Mouse (Mus musculus): ENCODE results near the gene Sorl1. TPM values are rescaled to one million over a fixed set of nuclear protein-coding genes. Genes with fewer than 3 reads are reported as not detected.

Sorl1 gene
- polyA plus RNA-seq, 2 experiments, result 7.9 to 8.2 TPM

DNA sequence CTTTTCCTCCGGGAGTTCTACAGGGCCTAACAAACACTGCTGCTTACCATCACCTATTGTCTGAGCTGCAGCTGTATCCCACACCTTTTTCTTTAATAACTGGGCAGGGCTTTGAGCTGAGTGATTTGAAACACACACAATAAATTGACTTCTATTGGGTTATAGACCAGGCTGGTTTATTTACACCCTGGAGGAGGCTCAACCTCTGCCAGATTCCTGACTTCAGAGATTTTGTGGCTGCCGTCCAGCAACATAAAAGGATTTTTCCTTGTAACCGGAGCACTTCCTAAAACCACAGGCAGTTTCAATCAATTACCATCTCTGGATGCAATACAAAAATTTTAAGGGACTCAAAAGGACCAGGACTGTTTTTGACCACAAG is 186.1 kb downstream of the Sorl1 start:
- no peaks in the 10 kb centered on the region for H3K9me3 ChIP-seq (ENCODE audit: control insufficient read depth, low read length)
- no peaks in the 10 kb centered on the region for H3K36me3 ChIP-seq (ENCODE audit: control insufficient read depth, insufficient read depth, low read length)
- peaks cover 68% of the 10 kb centered on the region for H3K4me1 ChIP-seq (ENCODE audit: control insufficient read depth, insufficient read depth, low read length)
- no peak overlapping the region for H3K4me3 ChIP-seq (replicated peaks; ENCODE audit: low read length)
- H3K4me2 ChIP-seq (replicated peaks; ENCODE audit: low read depth, low read length, severe bottlenecking), result peak overlapping the region; percentile 22
- 2% methylated on average over 3 of the region's 3 CpGs for WGBS
- no peak overlapping the region for H3K9ac ChIP-seq (ENCODE audit: low read depth, low read length, severe bottlenecking)
- no peaks in the 10 kb centered on the region for H3K27me3 ChIP-seq (ENCODE audit: control insufficient read depth, insufficient read depth, low read length)
- peak; percentile 95 for DNase-seq (ENCODE audit: low spot score)
- no peak for TF ChIP-seq POLR2A (IDR thresholded peaks at IDR 0.05; ENCODE audit: borderline replicate concordance, extremely low read depth, insufficient read depth, insufficient read length)
- H3K27ac ChIP-seq (replicated peaks; ENCODE audit: low read depth, low read length), result peak overlapping the region; percentile 92
- ATAC-seq (ENCODE audit: low FRiP score, low read depth), result peak; percentile 75

DNA sequence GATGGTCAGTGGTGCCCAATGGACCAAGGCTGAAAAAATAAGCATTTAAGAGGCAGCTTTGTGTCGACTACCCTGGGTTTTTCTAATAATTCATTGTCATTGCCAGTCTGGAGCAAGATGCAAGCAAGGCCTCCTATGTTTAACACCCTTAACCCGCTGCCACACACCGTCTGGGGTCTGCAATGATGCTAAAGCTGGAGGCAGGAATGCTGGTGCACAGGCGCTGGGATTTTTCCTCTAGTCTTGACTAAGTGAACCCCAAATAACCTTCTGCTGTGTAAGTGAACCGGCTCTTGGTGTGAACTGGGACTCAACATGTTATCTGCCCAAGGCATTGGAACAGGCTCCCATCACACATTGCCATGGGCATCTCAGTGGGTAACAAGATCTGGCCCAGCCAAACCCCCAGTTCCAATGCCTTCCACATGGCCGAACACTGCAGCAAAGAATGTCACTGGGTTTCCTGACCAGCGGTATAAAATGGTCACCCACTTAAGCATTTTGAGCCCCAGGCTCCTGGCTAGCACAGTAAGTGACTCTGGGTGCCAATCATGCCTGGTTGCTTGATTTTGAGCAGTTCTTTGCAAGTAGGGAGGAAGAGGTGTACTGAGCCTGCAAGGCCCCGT is 186.6 kb downstream of the Sorl1 start:
- peak overlapping the region; percentile 22 for H3K4me2 ChIP-seq (replicated peaks; ENCODE audit: low read depth, low read length, severe bottlenecking)
- TF ChIP-seq POLR2A (IDR thresholded peaks at IDR 0.05; ENCODE audit: borderline replicate concordance, extremely low read depth, insufficient read depth, insufficient read length), result no peak
- no peak; the same call in 1 of the 2 replicates for ATAC-seq (ENCODE audit: low FRiP score, low read depth)

DNA sequence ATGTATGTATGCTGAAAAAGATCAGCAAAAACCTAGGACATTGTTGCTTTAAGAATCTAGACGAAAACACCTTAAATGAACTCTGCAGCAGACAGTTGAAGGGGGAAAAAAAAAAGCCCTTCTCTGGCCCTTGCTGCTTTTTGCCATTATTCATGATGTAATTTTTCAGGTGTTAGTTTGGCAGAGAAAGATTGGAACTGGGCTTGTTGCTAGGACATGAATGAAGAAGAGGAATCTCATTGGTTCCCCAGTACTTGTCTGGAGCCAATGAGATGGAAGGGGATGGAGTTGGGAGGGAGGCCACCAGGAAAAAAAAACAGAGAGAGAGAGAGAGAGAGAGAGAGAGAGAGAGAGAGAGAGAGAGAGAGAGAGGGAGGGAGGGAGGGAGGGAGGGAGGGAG is 187.5 kb downstream of the Sorl1 start:
- no peak overlapping the region for H3K4me3 ChIP-seq (replicated peaks; ENCODE audit: low read length)
- TF ChIP-seq POLR2A (IDR thresholded peaks at IDR 0.05; ENCODE audit: borderline replicate concordance, extremely low read depth, insufficient read depth, insufficient read length), result no peak
- H3K9ac ChIP-seq (ENCODE audit: low read depth, low read length, severe bottlenecking), result no peak overlapping the region
- DNase-seq (ENCODE audit: low spot score) (peak; percentile 83), ATAC-seq (ENCODE audit: low FRiP score, low read depth) (peak; percentile 45; the same call in 1 of the 2 replicates)
- H3K9me3 ChIP-seq (ENCODE audit: control insufficient read depth, low read length), result no peaks in the 10 kb centered on the region
- H3K4me1 ChIP-seq (ENCODE audit: control insufficient read depth, insufficient read depth, low read length), result peaks cover 71% of the 10 kb centered on the region
- no peaks in the 10 kb centered on the region for H3K27me3 ChIP-seq (ENCODE audit: control insufficient read depth, insufficient read depth, low read length)
- H3K27ac ChIP-seq (replicated peaks; ENCODE audit: low read depth, low read length), result no peak overlapping the region
- no peaks in the 10 kb centered on the region for H3K36me3 ChIP-seq (ENCODE audit: control insufficient read depth, insufficient read depth, low read length)
- H3K4me2 ChIP-seq (replicated peaks; ENCODE audit: low read depth, low read length, severe bottlenecking), result no peak overlapping the region
- 11% methylated on average over 1 of the region's 1 CpGs for WGBS

More for the DNA sequence above, 186.6 kb downstream of the Sorl1 start:
- WGBS, result 14% methylated on average over 8 of the region's 8 CpGs
- Histone ChIP-seq H3K27me3 (ENCODE audit: control insufficient read depth, insufficient read depth, low read length) (no peaks in the 10 kb centered on the region), H3K9ac (ENCODE audit: low read depth, low read length, severe bottlenecking) (no peak overlapping the region), H3K4me1 (ENCODE audit: control insufficient read depth, insufficient read depth, low read length) (peaks cover 68% of the 10 kb centered on the region), H3K9me3 (ENCODE audit: control insufficient read depth, low read length) (no peaks in the 10 kb centered on the region), H3K36me3 (ENCODE audit: control insufficient read depth, insufficient read depth, low read length) (no peaks in the 10 kb centered on the region), H3K27ac (replicated peaks; ENCODE audit: low read depth, low read length) (peak overlapping the region; percentile 92), H3K4me3 (replicated peaks; ENCODE audit: low read length) (no peak overlapping the region)
- no peak for DNase-seq (ENCODE audit: low spot score)

DNA sequence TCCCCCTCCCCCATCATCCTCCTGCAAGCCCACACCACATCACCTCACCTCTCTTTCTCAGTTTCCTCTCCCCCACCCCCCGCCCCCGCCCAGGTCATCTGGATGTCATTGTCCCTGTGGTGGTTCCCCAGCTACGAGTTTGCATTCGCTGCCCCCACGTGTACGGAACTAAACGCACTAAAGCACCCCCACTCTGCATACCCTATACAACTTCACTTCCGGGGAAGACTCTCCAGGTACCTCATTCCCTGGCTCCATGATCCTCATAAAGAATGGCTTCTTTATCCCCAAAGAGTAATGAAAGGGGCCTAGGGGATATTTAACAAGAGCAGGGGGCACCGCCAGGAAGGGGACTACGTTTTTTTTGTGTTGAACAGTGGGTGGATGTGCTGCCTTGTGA is 188.1 kb downstream of the Sorl1 start:
- Histone ChIP-seq H3K36me3 (ENCODE audit: control insufficient read depth, insufficient read depth, low read length) (no peaks in the 10 kb centered on the region), H3K4me2 (replicated peaks; ENCODE audit: low read depth, low read length, severe bottlenecking) (peak overlapping the region; percentile 52), H3K4me3 (replicated peaks; ENCODE audit: low read length) (peak overlapping the region; percentile 24), H3K27me3 (ENCODE audit: control insufficient read depth, insufficient read depth, low read length) (no peaks in the 10 kb centered on the region), H3K9me3 (ENCODE audit: control insufficient read depth, low read length) (no peaks in the 10 kb centered on the region), H3K4me1 (ENCODE audit: control insufficient read depth, insufficient read depth, low read length) (peaks cover 74% of the 10 kb centered on the region), H3K9ac (ENCODE audit: low read depth, low read length, severe bottlenecking) (peak overlapping the region; percentile 47), H3K27ac (replicated peaks; ENCODE audit: low read depth, low read length) (peak overlapping the region; percentile 91)
- DNase-seq (ENCODE audit: low spot score) (no peak), ATAC-seq (ENCODE audit: low FRiP score, low read depth) (no peak; the same call in 1 of the 2 replicates)
- TF ChIP-seq POLR2A (IDR thresholded peaks at IDR 0.05; ENCODE audit: borderline replicate concordance, extremely low read depth, insufficient read depth, insufficient read length), result no peak
- under 1% methylated on average over 10 of the region's 10 CpGs for WGBS

DNA sequence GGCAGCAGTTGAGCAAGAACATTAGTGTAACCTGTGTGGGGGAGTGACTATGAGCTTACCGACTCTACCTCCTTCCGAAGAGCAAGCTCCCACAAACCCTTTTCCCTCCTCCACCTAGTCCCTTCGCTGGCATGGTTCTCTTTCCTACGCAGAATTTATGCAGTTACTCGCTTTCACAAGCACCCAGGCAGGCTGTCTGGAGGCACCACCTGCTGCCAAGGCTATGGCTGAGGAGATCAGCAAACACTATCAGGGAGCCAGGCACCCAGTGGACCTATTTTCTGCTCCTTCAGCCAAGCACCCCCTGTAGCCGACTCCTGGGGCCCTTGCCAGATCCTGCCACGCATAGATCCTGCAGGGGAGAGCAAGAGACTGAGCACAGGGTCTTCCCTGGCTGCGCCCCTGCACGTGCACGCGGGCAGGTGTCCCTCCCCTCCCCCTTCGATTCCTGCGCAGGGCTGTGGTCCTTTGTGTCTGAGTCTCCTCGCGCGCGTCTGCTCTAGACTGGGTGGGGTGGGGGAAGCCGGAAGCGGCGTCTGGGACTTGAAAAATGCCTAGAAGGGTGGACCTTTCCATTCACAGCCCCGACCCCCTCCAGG is 188.6 kb downstream of the Sorl1 start:
- H3K4me2 ChIP-seq (replicated peaks; ENCODE audit: low read depth, low read length, severe bottlenecking), result peak overlapping the region; percentile 52
- peak; percentile 57 for ATAC-seq (ENCODE audit: low FRiP score, low read depth)

More for the DNA sequence above, 188.6 kb downstream of the Sorl1 start:
- 0 out of 2 replicates have a peak, but pooled peaks have one; percentile 9 for TF ChIP-seq POLR2A (IDR thresholded peaks at IDR 0.05; ENCODE audit: borderline replicate concordance, extremely low read depth, insufficient read depth, insufficient read length)
- DNase-seq (ENCODE audit: low spot score), result peak; percentile 44
- Histone ChIP-seq H3K27me3 (ENCODE audit: control insufficient read depth, insufficient read depth, low read length) (no peaks in the 10 kb centered on the region), H3K4me3 (replicated peaks; ENCODE audit: low read length) (peak overlapping the region; percentile 24), H3K36me3 (ENCODE audit: control insufficient read depth, insufficient read depth, low read length) (no peaks in the 10 kb centered on the region), H3K4me1 (ENCODE audit: control insufficient read depth, insufficient read depth, low read length) (peaks cover 72% of the 10 kb centered on the region), H3K9ac (ENCODE audit: low read depth, low read length, severe bottlenecking) (peak overlapping the region; percentile 47), H3K27ac (replicated peaks; ENCODE audit: low read depth, low read length) (peak overlapping the region; percentile 91), H3K9me3 (ENCODE audit: control insufficient read depth, low read length) (no peaks in the 10 kb centered on the region)
- WGBS, result under 1% methylated on average over 20 of the region's 21 CpGs
